Mouse (Mus musculus): ENCODE measurements around the gene Efcab6.
"Not testable (repeated sequence)": the region's sequence is repeated elsewhere in the genome, so short reads cannot be mapped to it uniquely, and the experiment has no call there.

DNA sequence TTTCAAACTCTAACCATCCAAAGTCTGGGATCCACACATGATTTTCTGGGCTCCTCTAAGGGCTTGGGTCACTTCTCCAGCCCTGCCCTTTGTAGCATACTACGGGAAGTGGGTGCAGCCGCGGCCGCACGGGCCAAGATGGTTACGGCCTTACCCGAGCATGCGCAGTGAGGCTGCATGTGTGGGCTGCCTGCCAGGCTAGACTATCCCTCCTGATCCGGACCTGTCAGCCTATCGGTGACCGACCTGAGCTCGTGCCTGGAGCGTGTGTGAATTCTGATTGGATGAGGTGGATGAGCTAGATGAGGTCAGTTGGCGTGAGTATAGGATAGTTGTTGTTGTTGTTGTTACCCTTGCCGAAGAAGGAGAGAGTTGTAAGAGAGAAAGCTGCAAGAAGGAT, 32.4 kb upstream of the Efcab6 start:
- TF ChIP-seq TAL1, GATA1 (IDR thresholded peaks at IDR 0.05; ENCODE audit: low read length): not testable (repeated sequence)

All from erythroblast, embryonic 14.5 days (primary cell).